Mouse (Mus musculus): ENCODE results near the gene Fam72a.

Fam72a gene

DNA sequence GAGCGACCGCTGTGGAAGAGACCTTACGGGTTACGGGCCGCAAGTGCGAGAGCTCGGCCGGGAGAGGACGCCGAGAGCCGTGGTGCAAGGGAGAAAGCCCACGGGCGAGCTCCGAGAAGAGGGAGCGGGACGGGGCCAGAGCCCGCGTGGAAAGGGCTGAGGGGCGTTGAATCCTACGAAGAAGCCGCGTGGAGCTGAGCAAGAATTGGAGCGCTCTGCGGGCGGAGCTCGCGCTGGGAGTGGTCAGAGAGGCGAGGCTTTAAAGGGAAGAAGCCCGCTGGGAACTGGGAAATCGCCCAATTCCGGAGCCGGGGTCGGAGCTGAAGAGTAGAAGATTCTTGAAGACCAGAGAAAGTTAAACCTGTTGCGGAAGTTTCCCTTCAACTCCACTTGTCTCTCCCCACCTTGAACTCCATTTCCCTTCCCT lies 391 bp downstream of the Fam72a start:
- DNase-seq: peak; percentile 79 to 80

DNA sequence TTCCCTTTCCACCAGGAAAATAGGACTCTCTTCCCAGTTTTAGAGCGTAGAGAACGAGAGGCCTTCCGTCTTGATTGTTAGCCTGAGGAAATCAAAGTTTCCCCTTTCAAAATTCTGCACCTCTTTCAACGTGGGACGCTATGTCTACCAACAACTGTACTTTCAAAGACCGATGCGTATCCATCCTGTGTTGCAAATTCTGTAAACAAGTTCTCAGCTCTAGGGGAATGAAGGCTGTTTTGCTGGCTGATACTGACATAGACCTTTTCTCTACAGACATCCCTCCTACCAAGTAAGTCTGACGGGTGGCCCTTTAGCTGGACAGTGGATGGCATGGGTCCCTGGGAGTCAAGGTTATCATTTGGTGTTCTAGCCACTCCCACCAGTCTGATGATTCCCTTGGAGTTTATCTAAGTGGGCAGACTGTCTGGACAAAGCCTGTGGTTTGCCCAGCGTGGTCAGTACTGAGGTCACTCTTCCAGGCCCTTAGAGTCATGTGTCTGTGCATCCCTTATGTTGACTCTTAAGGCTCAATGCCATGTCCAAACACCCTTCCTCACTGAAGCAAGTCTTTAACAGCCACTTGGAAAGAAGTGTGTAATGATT lies 961 bp downstream of the Fam72a start:
- no peak for DNase-seq

DNA sequence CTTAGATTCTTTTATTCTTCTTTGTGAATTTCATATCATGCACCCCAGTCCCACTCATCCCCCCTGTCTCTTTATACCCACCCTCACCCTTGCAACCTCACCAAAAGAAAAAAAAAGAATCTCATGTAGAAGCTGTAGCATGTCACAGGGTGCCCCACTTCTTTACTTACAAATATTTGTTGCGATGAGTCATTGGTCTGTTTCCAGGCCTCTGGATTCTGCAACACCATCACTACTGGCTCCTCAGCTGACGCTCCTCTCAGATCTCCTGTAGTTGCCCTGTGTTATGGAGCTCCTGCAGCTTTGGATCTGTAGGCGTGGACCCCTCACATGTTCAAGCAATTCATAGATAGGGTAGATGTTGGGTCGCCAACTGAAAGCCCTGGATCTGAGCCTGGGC lies 12.1 kb downstream of the Fam72a start:
- no peak for DNase-seq

DNA sequence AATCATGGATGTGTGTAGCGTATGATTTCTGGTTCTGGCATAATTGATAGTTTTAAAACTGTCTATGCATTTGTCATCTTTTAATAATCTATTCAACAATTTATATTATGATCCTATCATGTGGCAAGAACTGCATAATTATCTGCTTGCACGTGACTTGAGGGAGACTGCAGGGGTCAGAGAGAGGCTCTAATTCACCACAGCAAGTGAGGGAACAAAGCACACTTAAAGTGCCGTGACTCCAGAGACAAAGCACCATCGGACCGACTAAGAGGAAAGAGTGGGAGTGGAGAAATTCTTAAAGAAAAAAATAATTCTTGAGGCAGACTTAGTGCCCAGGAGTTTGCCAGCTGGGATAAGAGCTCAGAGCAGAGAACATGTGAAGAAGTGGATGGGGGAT lies 13.1 kb downstream of the Fam72a start:
- DNase-seq: no peak

DNA sequence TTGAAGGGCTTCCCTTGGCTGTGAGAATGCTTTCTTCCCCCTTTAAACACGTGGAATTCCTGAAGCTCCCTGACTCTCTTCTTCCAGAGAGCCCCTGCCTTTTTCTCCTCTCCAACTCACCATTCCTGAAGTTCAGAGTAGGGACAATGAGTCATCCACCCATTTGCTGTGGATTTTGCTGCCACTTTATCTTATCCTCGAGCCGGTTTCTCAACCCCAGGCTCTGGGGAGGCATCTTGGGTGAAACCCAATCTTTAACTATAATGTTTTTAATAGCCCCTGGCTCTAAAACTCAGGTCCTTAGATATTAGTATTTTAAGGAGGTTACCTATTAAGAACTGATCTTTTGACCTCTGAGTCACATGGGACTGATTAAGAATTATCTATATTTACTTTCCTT lies 13.7 kb downstream of the Fam72a start:
- DNase-seq: no peak

DNA sequence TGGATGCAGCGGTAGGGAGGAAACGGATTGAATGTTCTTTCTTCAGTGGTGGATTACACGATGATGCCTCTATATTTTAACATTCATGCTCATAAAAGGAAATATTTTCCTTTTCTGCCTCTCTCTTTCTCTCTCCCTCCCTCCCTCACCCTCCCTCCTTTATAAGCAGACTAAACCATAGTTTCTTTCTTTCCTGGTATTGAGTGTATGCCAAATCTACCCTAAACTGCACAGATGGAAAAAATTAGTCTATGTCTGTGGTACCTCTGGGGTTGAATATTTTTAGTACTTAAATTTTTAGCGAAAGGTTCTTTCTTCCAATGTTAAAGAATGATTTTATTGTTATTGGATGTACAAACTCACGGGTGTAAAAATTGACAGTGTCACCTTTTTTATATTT lies 14.2 kb downstream of the Fam72a start:
- no peak for DNase-seq

DNA sequence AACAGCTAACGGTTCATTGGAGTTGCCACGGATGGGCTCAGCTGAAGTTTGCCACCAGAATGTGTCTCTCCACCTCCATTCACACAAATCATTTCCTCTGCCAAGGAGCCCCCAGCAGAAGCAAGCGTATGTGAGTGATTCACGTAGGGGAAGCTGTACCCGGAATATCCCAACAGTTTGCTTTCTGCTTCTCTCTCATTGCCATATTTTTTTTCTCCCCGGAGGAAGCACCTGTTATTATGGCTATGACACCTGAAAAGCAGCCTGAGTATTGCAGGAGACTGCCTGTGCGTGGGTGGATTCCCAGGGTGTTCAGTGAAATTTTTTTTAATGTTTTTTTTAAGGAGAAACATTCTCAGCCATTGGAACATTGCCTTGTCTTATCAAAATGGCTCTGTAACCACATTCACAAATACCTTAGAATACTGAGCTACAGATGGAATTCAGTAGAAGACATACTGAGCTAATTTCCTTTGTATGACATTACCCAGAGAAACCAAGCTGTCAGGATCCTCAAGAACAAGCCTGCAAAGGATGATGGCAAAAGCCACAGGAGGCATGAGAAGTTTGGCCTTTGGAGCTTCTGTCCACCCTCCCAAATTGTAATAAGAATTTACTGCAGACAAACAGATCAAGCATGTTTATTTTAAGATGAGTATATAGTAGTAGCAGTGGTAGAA lies 16.3 kb downstream of the Fam72a start:
- DNase-seq: no peak

DNA sequence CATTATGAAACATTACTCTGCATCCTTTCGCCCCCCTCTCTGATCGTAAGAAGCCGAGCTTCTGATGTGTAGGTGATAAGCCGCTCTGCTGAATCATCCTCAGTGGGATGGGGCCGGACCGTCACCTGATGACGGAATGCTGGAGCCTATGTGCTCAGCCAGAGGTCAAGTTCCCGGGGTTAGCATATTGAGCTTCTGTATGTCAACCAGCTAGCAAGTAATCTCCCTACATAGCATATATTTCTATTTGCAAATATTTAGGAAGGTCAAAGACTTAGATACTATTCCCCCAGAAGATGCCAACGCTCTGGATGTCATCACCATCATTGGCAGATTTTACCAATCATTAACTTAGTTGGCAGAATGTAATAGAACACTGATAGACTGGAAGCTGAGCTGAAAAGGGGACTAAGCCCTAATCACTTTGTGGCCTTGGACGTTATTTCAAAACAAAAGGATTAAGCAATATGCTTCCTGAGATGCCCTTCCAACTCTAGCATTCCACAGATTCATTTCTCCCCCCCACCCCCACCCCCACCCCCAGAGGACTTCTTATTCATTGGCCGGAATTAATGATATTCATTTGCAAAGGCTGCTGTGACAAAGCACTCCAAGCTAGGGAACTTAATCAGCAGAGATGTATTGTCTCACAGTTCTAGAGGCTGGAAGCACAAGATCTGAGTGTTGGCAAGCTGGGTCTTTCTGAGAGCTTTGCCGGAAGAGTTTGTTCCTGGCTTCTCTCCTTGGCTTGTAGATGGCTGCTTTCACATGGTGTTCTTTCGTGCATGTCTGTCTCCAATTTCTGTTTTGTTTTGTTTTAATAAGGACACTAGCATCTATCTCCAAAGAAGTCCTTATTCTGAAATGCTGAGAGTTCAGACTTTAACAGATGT lies 19.3 kb downstream of the Fam72a start:
- peak; percentile 18 to 48 for DNase-seq

DNA sequence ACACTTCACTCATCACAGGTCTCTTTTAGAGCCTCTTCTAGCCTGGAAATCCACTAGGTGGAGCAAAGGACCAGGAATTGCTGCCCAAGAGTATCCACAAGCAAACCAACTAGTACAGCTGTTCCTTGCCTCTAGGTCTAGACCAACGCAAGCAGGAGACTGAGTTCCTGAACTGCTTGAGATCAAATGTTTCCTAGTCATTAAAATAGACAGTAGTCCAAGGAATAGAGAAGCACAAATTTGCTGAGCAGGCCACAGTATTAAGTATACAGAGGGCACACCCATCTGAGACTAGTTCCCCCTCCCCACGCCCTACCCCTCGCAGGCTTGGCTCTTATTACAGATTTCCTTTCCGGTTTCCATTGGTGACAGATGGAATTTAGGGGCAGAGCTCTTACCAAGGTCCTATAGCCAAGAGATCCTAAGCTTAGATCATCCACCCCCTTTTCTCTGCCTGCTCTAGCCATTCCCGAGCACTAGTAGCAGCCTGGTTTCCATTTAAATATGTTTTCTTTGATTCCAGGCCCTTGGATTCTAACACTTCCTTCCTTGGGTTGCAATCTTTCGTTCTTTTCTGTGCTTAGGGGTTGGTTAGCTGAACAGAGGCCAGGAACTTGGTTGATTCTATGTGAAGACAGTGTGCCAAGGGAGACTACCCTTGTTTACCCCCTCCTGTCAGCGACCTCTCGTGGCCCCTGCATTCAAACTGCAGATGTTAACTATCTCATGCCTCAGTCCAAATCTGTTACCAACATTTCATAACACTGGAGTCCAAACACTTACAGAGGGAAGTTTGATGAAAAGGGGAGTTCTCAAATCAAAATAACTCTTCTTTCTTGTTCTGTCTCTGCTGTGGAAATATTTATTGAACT lies 21.0 kb downstream of the Fam72a start:
- DNase-seq: peak in 1 of 2 experiments; percentile 28

DNA sequence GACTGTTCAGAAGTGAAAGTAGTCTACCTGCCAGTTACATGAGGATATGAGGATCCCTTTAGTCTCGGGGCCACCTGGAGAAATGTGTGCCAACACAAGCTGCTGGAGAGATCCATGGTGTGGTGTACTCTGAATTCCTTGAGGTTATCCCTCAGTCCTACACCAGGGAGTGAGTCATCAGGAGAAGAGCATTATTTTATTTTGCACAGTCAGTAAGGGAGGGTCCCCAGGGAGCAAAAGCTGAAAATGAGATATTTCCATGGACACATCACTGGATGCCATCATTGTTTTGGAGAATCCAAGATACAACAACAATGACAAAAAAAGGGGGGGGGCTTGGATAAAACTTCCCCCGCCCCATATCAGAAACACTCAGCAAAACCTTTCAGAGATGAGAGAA lies 24.3 kb downstream of the Fam72a start:
- no peak for DNase-seq

DNA sequence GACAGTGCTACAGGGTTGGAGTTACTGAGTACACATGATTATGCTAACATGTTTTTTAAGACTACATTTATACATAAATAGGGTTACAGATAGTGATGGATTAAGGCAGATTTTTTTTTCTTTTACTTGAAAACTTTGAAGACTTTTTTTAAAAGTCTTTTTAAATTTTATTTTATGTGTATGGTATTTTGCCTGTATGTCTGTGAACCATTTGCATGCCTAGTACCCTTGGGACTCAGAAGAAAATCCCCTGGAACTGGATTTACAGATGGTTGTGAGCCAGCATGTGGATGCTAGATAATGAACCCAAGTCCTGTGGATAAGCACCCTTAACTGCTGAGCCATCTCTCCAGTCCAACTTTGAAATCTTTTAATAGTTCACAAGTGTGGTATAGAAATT lies 25.7 kb downstream of the Fam72a start:
- no peak for DNase-seq

DNA sequence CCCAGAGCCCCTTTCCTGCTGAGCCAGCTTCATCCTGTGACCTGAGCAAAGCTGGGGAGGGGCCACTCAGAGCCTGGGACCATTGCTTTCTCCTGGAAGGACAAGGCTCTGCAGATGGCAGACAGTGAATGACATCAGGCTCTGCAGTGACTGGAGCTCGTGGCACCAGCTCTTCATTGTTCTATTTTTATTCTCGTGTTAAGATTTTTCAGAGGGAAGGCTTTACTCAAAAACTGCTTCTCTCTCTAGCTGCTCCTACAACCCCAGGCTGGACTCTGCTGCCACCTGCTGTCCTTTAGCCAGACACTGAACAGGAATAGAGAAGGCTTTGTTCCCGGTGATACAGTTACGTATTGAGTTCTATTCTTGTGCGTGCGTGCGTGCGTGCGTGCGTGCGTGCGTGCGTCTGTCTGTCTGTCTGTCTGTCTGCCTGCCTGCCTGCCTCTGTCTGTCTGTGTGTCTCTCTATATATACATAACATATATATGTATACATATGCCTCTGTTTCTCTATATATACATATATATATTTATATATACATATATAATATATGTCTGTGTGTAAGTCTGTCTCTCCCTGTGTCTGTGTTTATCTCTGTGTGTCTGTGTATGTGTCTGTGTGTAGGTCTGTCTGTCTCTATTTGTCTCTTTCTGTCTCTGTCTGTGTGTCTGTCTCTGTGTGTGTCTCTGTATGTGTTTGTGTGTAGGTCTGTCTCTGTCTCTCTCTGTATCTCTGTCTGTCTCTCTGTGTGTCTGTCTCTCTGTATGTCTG lies 27.5 kb downstream of the Fam72a start:
- DNase-seq: peak; percentile 72 to 82

DNA sequence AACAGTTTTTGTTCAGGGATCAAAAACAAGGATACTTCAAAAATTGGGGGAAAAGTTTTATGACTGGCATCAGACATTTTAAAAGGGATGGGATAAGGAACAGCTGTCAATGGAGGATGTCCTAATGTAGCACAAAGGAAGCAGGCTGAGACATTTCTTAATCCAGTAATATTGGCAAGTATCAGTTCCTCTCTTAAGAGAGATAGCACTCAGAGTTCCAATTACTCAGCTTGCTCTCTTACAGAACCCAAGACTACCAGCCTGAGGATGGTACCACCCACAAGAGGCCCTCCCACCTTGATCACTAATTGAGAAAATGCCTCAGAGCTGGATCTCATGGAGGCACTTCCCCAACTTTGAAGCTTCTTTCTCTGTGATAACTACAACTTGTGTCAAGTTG lies 32.8 kb downstream of the Fam72a start:
- no peak for DNase-seq

DNA sequence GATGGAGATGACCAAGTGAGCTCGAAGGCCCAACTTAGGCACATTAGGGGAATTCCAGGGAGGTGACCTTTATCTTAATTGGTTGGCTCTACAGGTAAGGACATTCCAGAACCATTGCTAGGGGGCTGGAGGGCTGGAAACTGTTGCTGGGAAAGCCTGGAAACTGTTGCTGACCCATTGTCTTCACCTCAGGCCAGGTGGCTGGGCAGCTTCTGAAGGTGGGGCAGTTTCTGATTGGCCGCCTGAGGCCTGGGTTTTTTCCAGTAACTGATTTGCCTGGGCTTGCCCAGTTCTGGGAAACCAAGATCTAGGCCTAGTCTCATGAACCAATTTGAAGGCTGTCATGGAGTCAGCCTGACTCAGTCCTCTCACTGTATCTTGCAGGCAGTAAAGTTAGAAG lies 34.4 kb downstream of the Fam72a start:
- no peak for DNase-seq

DNA sequence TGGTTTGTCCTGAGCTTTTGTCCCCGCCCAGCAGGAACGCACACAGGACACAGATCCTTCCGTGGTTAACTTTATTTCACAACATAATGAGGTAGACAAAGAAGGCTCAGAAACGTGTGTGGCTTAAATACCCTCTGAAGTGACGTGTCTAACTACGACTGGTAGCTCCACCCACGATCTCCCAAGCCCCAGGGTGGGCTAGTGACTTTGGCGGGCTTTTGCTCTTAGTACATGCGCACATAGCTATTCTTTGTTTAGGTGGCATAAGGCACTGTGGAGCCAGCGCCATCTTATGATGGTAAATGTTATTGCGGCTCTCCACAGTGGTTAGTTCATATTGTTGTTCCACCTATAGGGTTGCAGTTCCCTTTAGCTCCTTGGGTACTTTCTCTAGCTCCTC lies 38.4 kb downstream of the Fam72a start:
- DNase-seq: peak in 1 of 2 experiments; percentile 15

DNA sequence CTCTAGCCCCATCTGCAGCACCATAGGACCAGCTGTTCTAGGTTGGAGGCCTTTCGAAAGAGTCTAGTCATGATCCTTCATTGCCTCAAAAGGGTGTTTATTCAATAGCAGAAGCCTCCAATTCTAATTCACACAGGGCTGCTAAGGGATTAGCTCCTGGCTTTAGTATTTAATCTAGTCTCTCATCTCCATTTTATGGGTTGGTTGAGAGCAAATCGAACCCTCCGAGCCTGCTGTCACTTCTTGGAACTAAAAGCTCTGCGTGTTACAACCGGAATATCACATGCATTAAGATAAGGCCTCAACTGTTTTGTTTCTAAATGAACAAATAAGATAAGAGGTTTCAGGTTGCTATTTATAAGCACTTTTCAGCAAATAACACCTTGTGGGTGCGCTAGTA lies 42.0 kb downstream of the Fam72a start:
- no peak for DNase-seq

DNA sequence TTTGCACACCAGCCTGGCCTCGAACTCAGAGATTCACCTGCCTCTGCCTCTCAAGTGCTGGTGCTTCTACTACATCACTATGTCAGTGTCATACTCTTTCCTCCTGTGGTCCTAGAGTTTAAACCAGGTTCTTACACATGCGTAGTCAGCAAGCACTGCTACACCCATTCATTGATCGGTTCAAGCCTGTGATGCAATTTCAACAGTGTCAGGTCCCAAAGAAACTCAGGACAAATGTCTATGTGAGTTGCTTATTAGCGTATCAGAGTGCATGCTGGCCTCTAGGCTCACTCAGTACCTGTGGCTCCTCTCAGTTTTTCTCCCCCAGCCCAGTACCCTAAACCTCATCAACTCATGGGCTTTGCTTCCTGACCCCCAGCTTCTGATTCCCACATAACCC lies 42.7 kb downstream of the Fam72a start:
- DNase-seq: no peak

DNA sequence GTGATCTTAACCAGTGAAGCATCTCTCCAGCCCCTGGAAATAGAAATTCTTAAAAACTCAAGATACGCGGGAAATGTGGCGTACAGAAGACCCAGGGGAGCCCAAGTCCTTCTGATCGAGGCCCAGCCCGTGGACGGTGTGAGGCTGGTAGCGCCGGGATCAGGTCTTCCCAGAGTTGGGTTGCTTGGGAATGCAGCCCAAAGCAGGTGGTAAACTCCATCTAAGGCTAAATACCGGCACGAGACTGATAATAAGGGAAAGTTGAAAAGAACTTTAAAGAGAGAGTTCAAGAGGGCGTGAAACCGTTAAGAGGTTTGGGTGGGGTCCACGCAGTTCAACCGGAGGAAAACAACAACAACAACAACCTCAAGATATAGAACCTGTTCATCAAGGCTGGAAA lies 46.0 kb downstream of the Fam72a start:
- no peak for DNase-seq

DNA sequence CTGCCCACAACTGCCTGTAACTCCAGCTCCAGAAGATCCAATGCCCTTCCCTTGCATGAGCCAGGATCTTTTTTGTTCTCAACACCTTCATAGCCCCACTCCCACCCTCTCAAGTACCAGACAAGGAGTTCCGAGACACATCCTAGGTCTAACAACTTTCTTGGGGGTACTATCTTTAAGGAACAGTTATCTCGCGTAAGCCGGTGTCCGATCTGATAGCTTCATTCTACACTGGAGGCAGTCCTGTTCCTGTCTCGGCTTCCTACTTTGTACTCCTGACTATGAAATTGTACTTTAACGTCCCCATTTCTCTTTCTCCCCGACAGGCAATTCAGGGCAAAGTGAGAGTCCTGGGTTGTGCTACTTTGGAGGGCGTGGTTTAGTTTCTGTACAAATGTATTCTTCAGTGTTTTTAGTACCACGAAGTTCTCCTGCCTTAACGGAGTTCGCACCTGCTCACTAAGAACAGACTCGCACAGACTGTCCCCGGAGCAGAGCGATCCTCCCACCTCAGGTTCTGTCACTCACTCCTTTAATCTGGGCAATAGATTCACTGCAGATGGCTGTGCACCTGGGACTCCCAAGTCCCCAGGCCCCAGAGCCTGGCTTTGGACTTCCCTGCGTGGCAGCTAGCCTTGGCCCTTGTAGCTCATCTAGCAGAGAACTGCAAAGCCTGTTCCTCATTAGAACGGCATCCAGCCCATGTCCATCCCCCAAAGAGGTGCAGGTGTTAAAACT lies 51.4 kb downstream of the Fam72a start:
- DNase-seq: no peak

DNA sequence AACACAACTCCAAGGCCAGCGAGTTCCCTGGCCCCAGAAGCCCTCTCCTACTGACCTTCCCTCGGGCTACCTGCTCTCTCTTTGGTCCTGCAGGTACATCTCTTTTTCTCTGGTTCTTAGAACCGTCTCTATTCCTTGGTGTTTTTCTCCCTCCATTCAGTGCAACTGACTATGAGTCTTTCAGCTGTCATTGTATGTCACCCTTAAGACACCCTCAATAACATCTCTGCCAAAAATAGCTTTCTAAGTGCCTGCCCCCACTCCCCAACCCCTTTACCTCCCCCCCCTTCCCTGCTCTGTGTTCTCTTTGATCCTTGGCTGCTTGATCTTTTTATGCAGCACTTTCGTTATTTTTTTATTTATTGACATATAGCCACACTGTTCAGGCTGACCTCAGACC lies 52.7 kb downstream of the Fam72a start:
- DNase-seq: no peak

DNA sequence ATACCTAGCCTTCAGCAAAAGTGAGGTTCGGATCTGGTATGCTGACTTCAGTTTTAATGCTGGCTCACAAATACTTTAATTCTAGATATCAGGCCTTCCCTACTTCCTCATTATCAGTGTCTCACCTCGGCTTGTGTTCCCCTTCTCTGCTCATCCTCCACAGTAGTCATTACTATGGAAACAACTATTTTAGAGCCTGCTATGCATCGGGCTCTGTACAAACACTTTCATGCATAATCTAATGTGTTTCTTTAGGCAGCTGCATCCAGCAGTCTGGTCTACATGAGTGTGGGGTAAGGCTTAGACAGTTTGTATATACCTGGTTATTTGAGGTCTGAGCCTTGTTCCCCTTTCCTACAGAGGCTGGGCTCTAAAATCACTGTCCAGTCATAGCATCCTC lies 55.9 kb downstream of the Fam72a start:
- no peak for DNase-seq

All from lung, adult 18-20 months (tissue).